Mouse (Mus musculus): ENCODE data around the gene Rbfox2. TPM values are rescaled to one million over a fixed set of nuclear protein-coding genes. Genes with fewer than 3 reads are reported as not detected.

Gene Rbfox2
- polyA plus RNA-seq, 1 experiment from 2014 or later, result 23.2 TPM

DNA sequence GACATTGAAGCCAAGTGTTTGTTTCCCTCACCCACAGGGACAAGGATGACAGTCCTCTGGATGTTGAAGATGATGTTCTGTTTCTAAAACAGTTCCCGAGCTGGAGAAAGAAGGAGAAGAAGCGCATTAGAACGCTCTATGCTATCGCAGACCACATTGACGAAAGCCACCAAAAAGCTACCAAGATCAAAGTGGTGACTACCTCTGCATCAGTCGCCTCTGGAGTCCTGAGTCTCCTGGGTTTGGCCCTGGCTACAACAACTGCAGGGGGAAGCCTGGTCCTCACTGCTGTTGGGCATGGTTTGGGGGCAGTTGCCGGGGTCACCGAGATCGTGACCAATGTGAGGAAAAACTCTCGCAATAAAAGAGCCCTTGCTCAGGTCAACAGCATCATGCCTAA lies 256.2 kb downstream of the Rbfox2 start, which contains the start of gene Mb:
Gene Mb, minus strand, starts transcription at position 101 of the 400 bp plus-strand sequence.
- Histone ChIP-seq H3K9ac (ENCODE audit: low read length) (no peak within 1 kb of the TSS), H3K4me2 (replicated peaks; ENCODE audit: low read depth) (no peak within 1 kb of the TSS), H3K4me1 (replicated peaks; ENCODE audit: control insufficient read depth, insufficient read depth) (no peaks in the 10 kb centered on the region; the same call in 1 of the 2 replicates), H3K4me3 (ENCODE audit: low read depth, low read length) (no peak within 1 kb of the TSS), H3K36me3 (ENCODE audit: control insufficient read depth, insufficient read depth, low read length) (no peaks in the 10 kb centered on the region), H3K9me3 (ENCODE audit: control insufficient read depth, low read length) (no peaks in the 10 kb centered on the region), H3K27me3 (ENCODE audit: control insufficient read depth, insufficient read depth, low read length) (no peaks in the 10 kb centered on the region), H3K27ac (replicated peaks) (no peak within 1 kb of the TSS)
- no peak for ATAC-seq (ENCODE audit: low FRiP score, low TSS enrichment)
- WGBS, result 93% methylated on average over 10 of the region's 10 CpGs
- DNase-seq (ENCODE audit: low spot score), result no peak
- TF ChIP-seq CTCF (IDR thresholded peaks at IDR 0.05; ENCODE audit: low read depth) (no peak), EP300 (optimal IDR thresholded peaks at IDR 0.05) (no peak)

GRCm38 (mm10) chr15:77045609-77046008 lies 261.2 kb downstream of the Rbfox2 start:
- H3K4me2 ChIP-seq (replicated peaks; ENCODE audit: low read depth), result no peak overlapping the region
- no peak overlapping the region for H3K4me3 ChIP-seq (ENCODE audit: low read depth, low read length)
- no peaks in the 10 kb centered on the region for H3K27me3 ChIP-seq (ENCODE audit: control insufficient read depth, insufficient read depth, low read length)
- 53% methylated on average over 10 of the region's 10 CpGs for WGBS
- no peak overlapping the region for H3K9ac ChIP-seq (ENCODE audit: low read length)
- no peaks in the 10 kb centered on the region for H3K36me3 ChIP-seq (ENCODE audit: control insufficient read depth, insufficient read depth, low read length)
- TF ChIP-seq EP300 (optimal IDR thresholded peaks at IDR 0.05) (no peak), CTCF (IDR thresholded peaks at IDR 0.05; ENCODE audit: low read depth) (no peak)
- H3K9me3 ChIP-seq (ENCODE audit: control insufficient read depth, low read length), result no peaks in the 10 kb centered on the region
- DNase-seq (ENCODE audit: low spot score) (no peak), ATAC-seq (ENCODE audit: low FRiP score, low TSS enrichment) (peak; percentile 64)
- H3K4me1 ChIP-seq (replicated peaks; ENCODE audit: control insufficient read depth, insufficient read depth), result no peaks in the 10 kb centered on the region
- H3K27ac ChIP-seq (replicated peaks), result no peak overlapping the region

- Histone ChIP-seq H3K4me3 (ENCODE audit: low read depth, low read length) (no peak within 1 kb of the TSS), H3K27ac (replicated peaks) (peak within 1 kb of the TSS; percentile 36; the same call in 1 of the 2 replicates), H3K36me3 (ENCODE audit: control insufficient read depth, insufficient read depth, low read length) (no peaks in the 10 kb centered on the region), H3K4me1 (replicated peaks; ENCODE audit: control insufficient read depth, insufficient read depth) (no peaks in the 10 kb centered on the region), H3K27me3 (ENCODE audit: control insufficient read depth, insufficient read depth, low read length) (no peaks in the 10 kb centered on the region), H3K9me3 (ENCODE audit: control insufficient read depth, low read length) (no peaks in the 10 kb centered on the region), H3K4me2 (replicated peaks; ENCODE audit: low read depth) (no peak within 1 kb of the TSS), H3K9ac (ENCODE audit: low read length) (no peak within 1 kb of the TSS)
- TF ChIP-seq CTCF (IDR thresholded peaks at IDR 0.05; ENCODE audit: low read depth), result no peak
- no peak for TF ChIP-seq EP300 (optimal IDR thresholded peaks at IDR 0.05)
- WGBS, result 72% methylated on average over 12 of the region's 12 CpGs
- no peak for DNase-seq (ENCODE audit: low spot score)
- no peak for ATAC-seq (ENCODE audit: low FRiP score, low TSS enrichment)
Observed at GRCm38 (mm10) chr15:77044597-77045320, 262.0 kb downstream of the Rbfox2 start, which contains the start of gene Apol6. Gene Apol6, plus strand, starts transcription at chr15:77044729.

DNA sequence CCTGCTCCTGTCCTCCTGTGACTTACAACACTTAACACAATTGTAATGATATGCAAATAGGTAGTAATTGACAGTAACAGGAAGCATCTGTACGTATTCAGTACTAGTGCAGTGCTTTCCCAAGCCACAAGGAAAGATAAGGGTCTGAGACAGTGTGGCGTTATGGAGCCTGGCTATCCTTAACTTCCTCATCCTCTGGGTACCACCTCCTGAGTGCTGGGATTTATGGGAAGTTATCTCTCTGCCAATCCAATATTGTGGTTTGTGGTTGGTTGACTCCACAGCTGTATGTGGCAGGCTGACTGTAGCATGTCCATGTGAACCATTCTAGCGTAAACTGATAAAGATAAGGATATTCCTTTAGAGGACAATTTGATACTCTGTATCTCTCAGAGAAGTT lies 266.0 kb downstream of the Rbfox2 start:
- DNase-seq (ENCODE audit: low spot score), result no peak
- Histone ChIP-seq H3K27ac (replicated peaks) (no peak overlapping the region), H3K4me2 (replicated peaks; ENCODE audit: low read depth) (no peak overlapping the region), H3K27me3 (ENCODE audit: control insufficient read depth, insufficient read depth, low read length) (no peaks in the 10 kb centered on the region), H3K9me3 (ENCODE audit: control insufficient read depth, low read length) (no peaks in the 10 kb centered on the region), H3K9ac (ENCODE audit: low read length) (no peak overlapping the region), H3K4me3 (ENCODE audit: low read depth, low read length) (no peak overlapping the region), H3K4me1 (replicated peaks; ENCODE audit: control insufficient read depth, insufficient read depth) (no peaks in the 10 kb centered on the region; the same call in 1 of the 2 replicates), H3K36me3 (ENCODE audit: control insufficient read depth, insufficient read depth, low read length) (no peaks in the 10 kb centered on the region)
- ATAC-seq (ENCODE audit: low FRiP score, low TSS enrichment), result no peak
- WGBS, result 73% methylated on average over 3 of the region's 3 CpGs
- no peak for TF ChIP-seq CTCF (IDR thresholded peaks at IDR 0.05; ENCODE audit: low read depth)
- no peak for TF ChIP-seq EP300 (optimal IDR thresholded peaks at IDR 0.05)

DNA sequence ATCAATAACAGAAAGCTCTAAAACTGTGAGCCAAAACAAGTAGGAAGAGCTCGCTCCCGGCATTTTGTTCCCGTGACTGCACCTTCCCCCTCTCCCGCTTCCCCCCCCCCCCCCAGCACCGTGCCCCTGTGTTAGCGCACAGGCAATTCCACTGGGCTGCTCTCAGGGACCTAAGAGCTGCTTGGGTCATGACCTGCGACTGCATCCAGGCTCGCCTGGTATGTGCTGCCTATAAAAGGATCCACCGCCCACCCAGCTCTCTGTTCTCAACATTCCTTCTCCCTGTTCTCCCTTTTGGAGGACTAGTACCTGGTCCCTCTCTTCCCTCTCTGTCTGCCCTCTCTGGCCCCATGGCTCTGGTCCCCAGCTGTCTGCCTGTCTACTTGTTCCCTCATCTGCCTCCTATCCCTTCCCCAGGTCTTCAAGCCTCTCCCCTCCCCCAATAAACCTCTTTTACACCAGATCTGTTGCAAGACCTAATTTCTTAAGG lies 267.5 kb downstream of the Rbfox2 start:
- Histone ChIP-seq H3K4me1 (replicated peaks; ENCODE audit: control insufficient read depth, insufficient read depth) (no peaks in the 10 kb centered on the region; the same call in 1 of the 2 replicates), H3K36me3 (ENCODE audit: control insufficient read depth, insufficient read depth, low read length) (no peaks in the 10 kb centered on the region), H3K9me3 (ENCODE audit: control insufficient read depth, low read length) (no peaks in the 10 kb centered on the region), H3K27ac (replicated peaks) (no peak overlapping the region), H3K4me3 (ENCODE audit: low read depth, low read length) (no peak overlapping the region), H3K4me2 (replicated peaks; ENCODE audit: low read depth) (no peak overlapping the region), H3K9ac (ENCODE audit: low read length) (no peak overlapping the region), H3K27me3 (ENCODE audit: control insufficient read depth, insufficient read depth, low read length) (no peaks in the 10 kb centered on the region)
- TF ChIP-seq CTCF (IDR thresholded peaks at IDR 0.05; ENCODE audit: low read depth) (no peak), EP300 (optimal IDR thresholded peaks at IDR 0.05) (no peak)
- ATAC-seq (ENCODE audit: low FRiP score, low TSS enrichment) (no peak), DNase-seq (ENCODE audit: low spot score) (no peak)
- 87% methylated on average over 8 of the region's 9 CpGs for WGBS
